Mouse (Mus musculus) thymus, postnatal 0 days (tissue): ENCODE measurements around the gene Aoah. TPM values are rescaled to one million over a fixed set of nuclear protein-coding genes. Genes with fewer than 3 reads are reported as not detected.
A peak's percentile ranks its signal among the peaks of the same experiment; 100 is the strongest.

Experiments used
- DNase-seq: peaks from one replicate; pipeline ENCODE4 v3.0.0-alpha.2; 2015; ENCODE audit warnings: low spot score
- polyA plus RNA-seq: library from polyadenylated mRNA; unstranded; fragments of >200 nt; fragmentation: Nextera tagmentation; extraction: Ambion mirVana; gene quantifications from 2 replicates; pipeline ENCODE4 v1.2.1, GENCODE M21; 2015

Gene Aoah
- polyA plus RNA-seq, 1 experiment from 2014 or later, result 1.4 TPM

DNA sequence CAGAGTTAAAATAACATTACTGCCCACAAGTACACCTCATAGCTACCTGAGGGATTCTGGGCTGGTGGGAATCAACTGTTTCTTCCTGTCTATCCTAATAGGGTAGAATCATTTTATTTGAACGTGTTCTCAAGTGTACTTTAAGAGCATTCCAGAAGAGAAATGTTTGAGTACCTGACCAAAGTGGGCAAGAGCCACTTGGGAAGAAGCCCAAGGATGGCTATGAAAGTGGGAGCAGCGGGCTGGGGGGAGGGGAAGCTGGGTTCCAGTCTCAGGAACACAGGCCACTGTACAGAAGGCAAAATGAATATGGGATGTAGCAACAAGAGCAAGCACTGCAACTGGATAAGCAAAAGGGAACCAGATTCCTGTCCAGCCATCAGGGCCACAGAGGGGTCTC, 111.3 kb downstream of the Aoah start:
- no peak for DNase-seq

DNA sequence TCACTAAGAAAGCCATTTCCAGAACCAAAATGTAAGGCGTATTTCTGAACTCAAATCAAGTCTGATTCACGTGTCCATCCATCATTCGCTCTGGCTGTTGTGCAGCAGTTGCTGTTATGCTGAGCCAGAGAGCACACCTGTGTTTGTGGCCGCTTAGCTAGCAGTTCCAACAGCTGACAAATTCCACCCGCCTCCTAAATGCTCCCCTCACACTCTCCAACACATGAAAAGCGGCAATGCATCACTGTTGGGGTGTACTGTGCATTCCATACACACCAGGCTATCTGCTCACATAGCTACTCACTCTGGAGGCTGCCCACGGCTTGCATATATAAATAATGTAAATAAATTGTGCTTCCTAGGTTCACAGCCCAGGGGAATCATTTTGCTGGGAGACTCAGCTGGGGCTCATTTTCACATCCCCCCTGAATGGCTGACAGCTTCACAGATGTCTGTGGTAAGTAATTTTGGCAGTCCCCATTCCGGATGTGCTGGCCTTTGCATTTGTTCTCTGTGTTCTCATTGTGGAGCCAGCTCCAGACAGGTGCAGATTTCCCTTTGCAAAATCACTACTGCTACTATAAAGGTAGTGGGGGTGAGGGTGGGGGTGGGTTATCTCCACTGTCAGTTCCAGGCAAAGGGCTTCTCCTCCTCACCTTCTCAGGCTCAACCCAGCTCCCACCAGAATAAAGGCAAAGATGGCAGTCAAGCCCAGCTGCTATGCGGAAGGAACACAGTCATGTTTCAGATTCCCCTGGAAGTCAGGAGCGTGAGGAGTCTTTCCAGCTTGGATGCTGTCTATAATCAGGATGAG, 123.0 kb downstream of the Aoah start:
- DNase-seq, result no peak

DNA sequence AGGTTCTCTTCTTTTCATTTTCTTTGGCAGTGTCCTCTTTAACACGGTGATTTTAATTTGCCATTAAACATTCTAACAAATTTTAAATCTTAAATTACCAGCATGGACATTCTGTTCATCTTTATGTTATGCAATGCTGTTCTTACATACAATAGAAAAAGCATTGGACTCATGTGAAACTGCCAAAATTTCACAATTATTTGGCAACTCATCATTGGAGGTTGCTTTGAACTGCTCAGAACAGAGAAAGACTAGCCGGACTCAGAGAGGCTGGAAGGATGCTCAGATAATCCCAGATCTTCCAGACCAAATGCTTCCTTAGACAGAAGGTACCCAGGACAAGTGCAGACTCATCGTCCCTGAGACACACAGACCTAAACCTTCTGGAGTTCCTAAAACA, 126.5 kb downstream of the Aoah start:
- DNase-seq, result no peak

DNA sequence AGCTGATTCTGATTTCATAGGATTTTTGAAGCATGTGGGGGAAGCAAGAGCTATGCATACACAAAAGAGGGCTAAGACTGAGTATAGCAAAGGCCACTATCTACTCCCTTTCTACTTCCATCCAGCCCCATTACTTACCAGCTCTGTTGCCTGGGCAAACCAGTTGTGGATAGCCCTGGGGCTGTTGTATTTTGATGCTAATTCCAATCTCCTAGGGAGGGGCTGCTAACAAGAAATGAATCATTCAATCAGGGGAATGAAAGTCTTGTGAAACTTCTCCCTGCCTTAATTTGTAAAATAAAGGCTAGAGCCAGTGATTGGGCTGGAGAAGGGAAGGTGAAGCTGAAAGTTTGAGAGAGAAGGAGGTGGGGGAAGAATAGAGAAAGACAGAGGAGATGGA, 142.1 kb downstream of the Aoah start:
- DNase-seq, result no peak

DNA sequence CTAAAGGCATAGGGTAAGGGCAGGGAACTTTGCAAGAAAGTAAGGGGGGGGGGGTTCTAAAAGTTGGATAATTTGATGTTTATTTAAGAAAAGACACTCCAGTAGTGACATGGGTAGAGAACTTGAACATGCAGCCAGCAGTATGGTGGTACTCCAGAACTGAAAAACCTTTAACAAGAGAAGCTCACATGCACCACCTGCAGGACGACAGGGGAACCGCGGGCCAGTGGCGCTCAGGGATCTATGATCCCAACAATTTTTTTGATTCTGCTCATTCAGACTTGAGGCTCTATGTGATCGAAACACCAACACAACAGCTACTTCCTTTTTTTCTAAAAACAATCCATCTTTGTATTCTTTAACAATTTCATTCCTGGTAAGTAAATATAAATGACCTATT, 143.5 kb downstream of the Aoah start:
- DNase-seq, result peak; percentile 62

DNA sequence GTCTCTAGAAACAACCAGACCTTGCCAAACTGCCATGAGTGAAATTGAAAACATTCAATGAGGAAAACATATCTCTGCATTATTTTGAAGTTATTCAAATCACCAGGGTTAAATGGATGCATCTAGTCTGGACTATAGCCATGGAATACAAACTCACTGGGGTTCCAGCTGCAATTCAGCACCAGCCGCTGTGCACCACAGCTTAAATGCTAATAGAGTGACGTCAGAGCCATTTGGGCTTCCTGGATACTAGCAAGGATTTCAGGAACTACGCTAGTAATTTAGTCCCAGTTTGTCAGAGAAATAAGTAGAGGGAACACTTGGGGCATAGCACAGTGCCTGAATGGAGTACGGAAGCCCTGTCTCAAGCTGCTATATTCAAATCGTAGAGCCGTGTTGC, 145.2 kb downstream of the Aoah start:
- no peak for DNase-seq

DNA sequence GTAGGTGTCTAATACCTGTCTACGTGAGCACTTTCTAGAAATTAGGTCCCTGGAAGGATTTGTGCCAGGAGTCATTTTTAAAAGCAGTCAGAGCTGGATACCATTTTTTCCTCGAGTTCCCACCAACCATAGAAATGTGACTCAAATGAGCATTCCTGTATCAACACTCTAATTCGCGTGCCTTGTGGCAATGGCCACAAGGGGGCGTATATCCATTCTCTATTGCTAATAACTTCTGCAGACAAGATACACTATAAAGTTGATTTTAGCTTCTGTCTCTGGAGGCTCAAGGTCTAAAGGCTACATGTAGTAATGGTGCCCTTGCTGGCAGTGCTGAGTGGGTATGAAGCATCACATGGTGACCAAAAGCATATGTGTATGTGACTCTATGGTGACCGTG, 146.5 kb downstream of the Aoah start:
- peak; percentile 51 for DNase-seq

DNA sequence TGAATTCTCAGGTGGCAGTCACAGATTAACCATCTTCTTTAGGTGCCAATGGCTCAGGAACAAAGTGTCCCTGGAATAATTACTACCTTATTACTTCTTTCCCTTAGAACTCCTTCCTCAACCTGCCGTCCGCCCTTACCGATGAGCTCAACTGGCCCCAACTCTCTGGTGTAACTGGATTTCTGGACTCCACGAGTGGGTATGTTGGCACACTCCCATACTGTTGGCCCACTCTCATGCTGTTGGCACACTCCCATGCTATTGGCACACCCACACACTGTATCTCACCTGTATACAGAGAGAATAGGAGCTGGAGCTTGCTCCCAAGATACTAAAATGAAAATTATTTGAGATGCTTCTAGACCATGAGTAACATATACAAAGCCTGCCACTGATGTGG, 147.8 kb downstream of the Aoah start:
- no peak for DNase-seq

DNA sequence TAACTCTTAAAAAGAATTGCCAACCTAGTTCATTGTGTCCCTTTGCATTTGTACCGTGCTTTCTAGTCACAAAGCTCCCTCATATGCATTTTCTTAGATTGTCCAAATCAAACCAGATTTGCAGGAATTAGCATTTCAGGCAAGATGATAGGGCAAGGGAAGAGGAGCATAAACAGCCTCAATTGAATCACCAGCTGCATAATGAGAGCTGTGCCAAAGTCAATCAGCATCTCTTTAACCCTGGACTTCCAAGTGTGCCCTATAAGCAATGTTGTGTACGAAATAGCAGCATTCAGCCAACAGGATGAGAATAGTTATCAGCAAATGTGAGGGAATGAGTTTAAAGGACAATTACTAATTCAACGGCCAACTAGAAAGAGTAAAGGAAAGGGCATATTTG, 169.2 kb downstream of the Aoah start:
- DNase-seq, result no peak

DNA sequence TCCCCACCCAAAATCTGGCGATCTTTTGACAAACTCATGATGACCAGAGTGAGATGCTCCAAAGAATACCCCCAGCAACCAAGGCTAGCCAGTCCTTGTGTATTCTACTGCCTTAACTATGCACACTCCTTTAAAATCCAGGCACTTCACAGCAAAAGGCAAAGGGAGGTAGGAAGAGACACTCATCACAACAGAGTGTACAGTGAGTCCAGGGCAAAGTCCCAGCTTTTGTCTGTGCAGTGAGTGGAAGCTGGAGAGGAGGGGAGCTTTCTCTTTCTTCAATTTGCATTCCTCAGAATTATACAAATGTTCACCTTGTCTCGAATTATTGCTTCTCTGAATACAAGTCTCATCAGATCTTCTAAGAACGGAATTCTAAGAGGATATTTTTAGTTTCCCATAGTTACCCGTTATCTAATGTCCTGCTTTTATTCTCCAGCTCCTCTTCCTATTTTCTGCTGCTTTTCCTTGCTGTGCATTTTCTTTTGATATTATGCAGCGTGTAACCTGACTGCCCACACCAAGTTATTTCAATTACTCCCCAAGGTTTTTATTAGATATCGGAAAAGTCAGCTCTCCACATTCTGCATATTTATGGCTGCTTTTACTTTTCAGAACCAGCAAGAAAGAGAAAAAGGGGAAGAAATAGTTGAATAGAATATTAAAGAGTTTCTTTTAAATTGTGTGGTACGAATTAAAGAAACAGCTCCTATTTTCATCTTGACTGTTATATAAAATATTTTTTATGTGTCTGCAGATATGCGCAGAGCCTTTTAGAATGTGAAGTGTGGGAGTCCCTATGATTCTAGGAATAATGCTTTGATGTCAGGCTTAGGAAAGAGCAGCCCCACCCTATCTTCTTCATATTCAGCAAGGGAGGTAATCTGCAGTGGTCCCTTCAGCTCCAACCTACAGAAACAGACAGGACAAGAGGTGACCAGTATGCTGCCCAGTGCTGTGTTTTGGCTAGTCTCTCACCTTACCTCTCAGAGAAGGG, 187.6 kb downstream of the Aoah start:
- no peak for DNase-seq

DNA sequence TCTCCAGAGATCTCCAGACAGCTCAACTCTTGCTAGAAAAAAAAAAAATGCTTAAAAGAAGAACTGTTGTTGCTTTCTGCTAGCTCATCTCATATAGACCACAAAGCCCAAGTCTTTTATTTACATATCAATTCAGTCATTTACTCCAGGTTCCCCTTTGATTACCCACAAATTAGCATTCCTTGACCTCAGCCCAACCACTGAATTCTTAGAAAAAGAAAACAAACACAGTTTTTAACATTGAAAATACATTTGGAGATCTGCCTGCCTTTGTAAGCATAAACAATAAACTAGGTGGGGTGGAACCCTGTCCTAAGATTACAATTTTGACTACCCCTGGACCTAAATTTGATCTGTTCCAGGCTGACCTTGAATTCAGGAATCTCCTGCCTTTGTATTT, 191.6 kb downstream of the Aoah start:
- DNase-seq, result no peak

DNA sequence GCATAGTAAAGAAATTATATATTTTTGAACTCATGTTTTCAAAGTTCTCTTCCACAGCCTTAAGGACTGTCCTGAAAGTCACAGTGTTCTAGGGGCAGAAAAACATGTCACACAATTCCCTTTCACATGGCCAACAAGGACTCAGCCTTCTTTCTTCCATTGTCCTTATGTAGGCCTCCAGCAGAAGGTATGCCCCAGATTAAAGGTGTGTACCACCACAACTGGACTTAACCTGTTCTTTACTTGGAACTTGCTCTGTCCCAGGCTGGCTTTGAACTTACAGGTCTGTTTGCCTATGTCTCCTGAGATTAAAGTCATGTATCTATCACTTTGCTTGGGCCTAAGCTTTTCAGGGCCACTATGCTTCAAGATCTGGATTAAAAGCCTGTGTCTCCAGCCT, 192.0 kb downstream of the Aoah start:
- no peak for DNase-seq

DNA sequence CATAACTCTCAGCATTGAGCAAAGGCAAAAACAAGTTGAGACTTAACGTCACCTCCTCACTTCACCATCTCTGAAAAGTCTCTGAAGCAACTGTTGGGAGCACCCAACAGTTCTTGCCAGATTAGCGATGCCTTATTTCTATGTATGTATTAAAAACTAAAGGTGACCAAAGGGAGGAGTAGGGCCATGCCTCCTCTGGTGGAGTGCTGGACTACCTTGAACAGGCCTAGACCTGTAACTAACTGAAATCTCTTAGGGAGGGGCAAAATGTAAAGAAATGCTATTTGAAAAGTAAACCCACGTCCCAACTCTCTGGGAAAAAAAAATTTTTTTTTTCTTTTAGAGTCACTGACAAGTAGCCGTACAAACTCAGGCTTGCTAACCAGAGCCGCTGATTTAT, 211.3 kb downstream of the Aoah start:
- DNase-seq, result no peak

DNA sequence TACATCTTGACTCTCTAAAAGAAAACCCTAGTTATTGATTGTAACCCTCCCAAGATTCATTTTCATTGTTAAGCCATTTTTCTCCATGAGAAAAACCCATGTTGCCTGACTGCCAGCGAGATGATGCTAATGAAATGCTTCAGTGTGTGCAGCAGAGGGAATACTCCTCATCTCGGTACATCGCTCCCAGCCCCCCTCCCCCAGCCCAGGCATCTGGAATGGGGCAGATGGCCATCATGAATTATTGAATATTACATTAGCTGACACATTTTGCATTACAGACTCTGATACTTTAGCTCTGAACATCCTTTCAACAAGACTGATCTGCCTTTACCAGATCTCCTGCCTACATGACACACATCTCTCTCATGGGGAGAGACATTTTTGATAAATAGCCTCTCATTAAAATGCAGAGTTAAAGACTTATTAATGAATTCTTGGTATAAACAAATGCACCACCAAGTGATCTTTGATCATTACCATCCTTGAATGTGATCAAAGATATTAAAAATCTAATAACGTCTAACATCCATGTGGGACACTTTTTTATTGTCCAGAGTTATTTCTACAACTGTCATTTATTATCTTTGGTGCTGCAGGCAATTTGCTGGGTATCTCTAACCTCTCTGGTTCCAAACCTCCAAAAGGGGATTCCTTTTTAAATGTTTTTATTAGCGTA, 211.9 kb downstream of the Aoah start:
- DNase-seq, result no peak

DNA sequence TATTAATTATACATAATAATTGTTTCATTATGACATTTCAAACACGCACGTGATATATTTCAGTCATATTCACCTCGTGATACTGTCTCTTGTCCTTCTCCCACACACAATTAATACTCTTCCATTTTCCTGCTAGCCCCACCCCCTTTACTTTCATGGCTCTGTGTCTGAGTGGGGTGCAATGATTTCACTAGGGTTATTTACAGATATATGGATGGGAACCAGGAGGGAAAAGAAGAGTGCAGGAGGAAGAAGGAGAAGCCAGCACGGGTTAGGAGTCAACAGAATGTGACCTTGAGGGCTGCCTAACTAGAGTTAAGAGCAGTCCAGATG, 212.4 kb downstream of the Aoah start:
- DNase-seq, result no peak

DNA sequence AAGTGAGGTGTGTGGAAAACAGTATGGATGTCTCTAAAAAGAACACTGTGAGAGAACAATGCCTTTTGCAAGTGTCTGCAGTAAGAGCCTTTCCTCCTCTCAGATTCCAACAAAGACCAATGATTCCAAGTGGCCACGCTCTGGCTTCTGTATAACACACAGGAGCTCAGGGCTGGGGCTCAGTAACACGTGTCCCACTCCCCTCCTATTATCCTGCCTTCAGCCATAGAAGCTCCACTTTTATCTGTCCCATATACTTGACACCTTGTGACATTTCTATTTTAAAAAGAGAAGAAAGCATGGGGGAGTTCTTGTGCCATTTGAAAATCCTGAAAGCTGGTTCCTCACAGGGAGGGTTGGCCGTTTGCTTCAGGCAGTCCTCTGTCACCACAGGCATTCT, 219.7 kb downstream of the Aoah start:
- no peak for DNase-seq

DNA sequence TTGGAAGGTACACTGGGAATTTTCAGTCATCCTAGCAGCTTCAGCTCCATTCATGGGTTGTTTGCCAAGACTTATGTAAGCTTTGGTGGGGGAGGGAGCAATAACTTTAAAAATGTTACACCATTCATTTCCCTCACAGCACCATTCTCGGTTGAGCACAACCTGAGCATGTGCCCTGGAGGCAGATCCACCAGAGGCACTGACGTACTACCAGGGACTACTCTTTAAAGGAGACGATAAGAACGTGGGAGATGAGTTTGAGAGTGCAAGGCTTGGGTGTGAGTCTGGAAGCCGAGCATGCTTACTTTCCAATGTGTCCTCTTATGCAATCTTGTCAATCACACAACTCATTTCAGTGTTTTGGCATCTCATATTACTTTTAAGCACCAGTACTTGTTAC, 230.9 kb downstream of the Aoah start:
- no peak for DNase-seq

DNA sequence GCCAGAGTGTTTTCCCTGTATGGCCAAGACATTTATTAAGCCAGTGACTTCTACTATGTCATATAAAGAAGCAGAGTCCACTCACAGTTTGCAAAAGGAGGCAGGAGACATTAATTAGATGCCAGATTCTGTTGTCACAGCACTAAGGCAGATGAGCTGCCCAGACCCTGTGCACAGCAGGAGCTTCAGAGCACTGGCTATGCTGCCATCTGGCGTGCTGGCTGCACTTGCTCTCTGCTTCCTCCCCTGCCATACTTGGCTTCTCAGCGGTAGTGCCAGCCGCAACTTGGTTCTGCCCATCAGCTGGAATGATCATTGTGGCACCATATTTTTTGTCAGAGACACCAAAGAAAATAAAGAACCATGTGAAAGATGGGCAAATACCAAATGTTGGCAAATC, 239.3 kb downstream of the Aoah start:
- no peak for DNase-seq

DNA sequence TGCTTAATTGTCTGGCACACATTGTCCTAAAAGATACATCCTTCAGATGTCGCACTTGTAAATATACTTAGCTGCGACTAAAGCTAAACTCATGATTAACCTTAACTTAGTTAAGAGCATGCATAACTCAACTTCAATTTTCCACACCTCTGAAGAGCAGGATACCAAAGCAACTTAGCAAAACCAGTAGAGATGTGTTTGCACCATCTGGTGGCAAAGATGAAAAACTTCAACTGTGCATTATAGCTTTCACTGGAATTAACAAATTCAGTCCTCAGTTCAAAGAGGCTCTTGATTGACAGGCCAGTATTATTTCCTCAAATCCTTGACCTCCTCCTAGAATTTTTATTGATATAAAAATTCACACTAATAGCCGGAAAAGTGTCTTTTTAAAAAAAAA, 241.1 kb downstream of the Aoah start:
- DNase-seq, result peak; percentile 3

DNA sequence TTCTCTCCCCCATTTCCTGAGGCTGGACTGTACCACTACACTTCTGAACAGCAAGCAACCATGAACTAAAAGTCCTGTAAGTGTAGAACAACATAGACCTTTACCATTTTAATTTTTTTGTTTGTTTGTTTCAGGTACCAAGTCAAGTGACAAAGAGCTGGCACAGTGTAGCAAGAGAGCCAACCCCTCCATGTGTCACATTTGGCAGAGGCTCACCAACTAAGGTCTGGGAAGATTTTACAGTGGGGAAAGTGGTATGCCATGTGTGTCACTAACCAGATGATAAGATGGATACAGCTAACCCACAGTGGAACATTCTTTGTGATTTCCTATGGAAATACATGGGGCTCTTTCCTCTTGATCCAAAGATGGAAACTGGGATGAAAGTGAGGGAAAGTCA, 242.1 kb downstream of the Aoah start:
- DNase-seq, result no peak

DNA sequence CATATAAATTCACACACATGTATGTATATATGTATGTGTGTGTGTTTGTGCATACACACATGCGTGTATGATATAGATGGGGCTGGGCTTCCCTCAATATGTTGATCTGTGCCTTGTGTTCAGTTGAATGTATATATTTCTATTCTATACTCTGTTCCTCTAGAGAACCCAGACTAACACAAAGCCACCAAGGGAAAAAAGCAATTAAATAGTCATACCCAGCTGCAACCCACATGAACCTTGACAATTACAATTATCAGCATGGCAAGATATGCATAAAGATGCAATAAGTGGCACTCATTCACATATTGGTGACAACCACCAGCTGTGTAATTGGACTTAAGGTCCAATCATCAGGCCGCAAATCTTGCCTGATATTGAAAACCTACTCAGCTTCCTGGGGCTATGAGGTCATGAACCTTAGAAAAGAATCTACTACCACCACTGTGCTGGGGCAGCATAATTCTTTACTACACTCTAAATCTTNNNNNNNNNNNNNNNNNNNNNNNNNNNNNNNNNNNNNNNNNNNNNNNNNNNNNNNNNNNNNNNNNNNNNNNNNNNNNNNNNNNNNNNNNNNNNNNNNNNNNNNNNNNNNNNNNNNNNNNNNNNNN, 246.8 kb downstream of the Aoah start:
- DNase-seq, result no peak

DNA sequence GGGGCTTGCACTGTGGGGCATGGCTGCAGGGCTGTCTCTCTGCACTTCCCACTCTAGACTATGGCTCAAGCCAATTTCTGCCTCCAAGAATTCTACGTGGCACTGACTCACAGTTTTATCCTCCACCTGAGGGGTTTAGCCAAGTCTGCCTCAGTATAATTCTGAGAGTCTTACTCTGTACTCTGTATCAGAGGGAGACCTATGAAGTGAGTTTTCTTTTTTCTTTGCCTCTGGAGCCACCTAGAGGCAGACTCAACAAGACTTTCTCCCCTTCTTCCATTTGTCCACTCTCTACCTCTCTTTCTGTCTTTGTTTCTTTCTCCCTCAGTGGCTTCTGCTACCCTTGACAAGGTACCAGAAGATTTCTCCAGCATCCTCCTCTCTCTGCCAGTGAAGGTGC, 256.2 kb downstream of the Aoah start:
- DNase-seq, result no peak
